Mouse (Mus musculus) hindlimb bud, embryonic 11.5 days (tissue): Measurements from ENCODE around the gene Fam20c.

ENCODE experiments used
- DNase-seq: peaks from one replicate; pipeline ENCODE4 v3.0.0-alpha.2; 2012; ENCODE audit warnings: low read depth, low spot score; ENCODE audit errors: extremely low spot score

Fam20c gene

DNA sequence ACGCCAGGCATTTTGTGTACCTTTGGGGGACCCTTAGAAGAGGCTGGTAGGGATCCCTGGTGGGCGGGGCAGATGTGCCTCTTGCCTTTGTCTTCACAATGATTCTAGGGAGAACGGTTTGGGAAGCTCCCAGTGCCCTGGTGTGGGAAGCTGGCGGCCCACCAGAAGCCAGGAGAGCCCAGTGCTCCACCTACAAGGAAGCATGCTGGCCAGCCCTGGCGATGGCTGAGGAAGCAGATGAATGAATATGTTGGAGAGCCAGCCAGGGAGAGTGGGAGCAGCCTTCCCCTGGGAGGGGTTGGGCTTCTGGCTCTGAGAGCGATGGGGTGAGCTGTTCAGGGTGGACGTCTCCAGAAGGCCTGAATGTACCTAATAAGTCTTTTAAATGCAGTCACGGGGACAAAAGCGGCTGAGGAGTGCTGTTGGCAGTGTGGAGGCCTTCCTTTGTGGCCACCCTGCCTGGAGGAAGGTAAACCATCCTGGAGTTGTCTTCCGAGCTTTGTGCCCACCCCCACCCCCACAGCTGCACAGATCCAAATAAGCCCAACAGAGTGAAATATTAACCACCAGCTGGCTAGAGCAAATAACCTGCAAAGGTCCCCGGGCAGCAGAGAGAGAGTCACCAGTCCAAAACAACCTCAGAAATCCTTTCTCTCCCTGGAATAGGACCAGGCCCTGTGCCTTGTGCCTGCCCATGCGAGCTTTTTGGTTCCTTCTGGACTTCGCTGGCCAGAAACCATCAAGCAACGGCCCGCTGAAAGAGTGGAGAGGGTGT lies 2.2 kb downstream of the Fam20c start:
- no peak for DNase-seq

GRCm38 (mm10) chr5:138757135-138757534 lies 2.8 kb downstream of the Fam20c start:
- DNase-seq, result no peak

GRCm38 (mm10) chr5:138757616-138758015 lies 3.3 kb downstream of the Fam20c start:
- DNase-seq, result no peak

DNA sequence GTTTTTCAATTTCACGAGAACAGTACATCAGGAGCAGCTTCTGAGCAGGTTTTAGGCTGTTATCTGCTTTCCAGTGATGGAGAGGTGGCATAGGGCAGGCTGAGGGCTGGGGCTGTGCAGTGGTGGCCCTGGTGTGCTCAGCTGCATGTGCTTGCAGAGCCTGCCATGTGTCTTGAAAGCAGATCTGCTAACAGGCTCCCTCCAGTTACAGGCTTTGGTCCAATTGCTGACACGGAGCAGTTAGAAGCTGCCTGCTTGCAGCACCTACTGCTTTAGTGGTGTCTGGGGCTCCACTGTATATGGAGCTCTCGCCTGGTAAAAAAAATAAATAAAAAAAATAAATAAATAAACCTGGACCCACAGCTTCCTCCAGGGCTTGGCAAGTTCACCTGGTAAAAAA lies 4.2 kb downstream of the Fam20c start:
- no peak for DNase-seq

- no peak for DNase-seq
These were observed 7.6 kb downstream of the Fam20c start for GRCm38 (mm10) chr5:138761836-138762334.

- no peak for DNase-seq
These were observed 8.0 kb downstream of the Fam20c start for GRCm38 (mm10) chr5:138762361-138762760.

- no peak for DNase-seq
These were observed 10.3 kb downstream of the Fam20c start for GRCm38 (mm10) chr5:138764601-138765000.

DNA sequence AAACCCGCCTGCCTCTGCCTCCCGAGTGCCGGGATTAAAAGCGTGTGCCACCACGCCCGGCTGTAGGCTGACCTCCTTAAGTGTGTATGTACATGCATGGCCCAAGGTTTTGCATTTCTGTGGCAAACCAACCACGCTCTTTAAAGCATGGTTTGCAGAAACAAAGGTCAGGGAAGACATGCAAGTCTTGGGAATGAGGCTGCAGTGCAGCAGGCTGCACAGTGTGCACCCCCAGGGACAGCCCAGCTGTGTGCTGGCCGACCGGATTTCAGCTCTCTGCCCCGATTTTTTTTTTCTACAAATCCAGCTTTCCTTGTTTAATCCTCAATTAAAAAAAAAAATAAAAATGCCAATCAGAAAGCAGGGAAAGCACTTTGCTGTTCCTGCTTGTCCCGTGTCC lies 13.3 kb downstream of the Fam20c start:
- DNase-seq, result no peak

DNA sequence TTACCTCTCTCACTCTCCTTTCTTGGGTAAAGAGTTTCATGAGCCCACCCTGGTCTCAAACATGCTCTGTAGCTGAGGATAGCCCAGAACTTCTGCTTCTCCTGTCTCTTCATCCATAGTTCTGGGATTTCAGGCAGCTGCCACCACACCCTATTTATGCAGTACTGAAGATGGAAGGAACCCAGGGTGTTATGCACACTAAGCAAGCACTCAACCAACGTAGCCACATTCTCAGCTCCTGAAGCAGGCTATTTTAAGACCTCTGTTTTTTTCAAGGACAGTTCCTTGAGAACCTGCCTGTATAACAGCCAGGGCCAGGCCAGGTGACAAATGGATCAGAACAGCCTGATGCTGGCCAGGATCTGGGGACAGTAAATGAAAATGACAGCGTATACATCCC lies 14.4 kb downstream of the Fam20c start:
- no peak for DNase-seq

- DNase-seq, result no peak
These were observed 14.8 kb downstream of the Fam20c start for GRCm38 (mm10) chr5:138769126-138769525.

DNA sequence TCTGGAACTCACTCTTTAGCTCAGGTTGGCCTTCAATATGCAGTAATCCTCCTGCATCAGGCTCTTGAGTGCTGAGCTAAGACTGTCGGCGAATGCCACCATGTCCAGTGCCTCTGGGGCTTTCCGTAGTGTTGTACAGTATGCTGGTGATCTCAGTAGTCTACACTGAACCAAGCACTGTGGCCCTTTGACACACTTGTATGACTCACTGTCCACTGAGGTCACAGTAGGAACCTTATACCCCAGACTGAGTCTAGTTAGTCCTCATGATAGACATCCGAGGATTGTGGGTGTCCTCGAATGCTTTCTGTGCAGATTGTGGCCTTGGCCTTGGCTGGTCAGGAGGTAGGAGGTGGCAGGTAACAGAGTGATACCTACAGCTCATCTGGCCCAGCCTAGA lies 20.8 kb downstream of the Fam20c start:
- no peak for DNase-seq

- no peak for DNase-seq
These were observed 22.0 kb downstream of the Fam20c start for GRCm38 (mm10) chr5:138776346-138776745.

DNA sequence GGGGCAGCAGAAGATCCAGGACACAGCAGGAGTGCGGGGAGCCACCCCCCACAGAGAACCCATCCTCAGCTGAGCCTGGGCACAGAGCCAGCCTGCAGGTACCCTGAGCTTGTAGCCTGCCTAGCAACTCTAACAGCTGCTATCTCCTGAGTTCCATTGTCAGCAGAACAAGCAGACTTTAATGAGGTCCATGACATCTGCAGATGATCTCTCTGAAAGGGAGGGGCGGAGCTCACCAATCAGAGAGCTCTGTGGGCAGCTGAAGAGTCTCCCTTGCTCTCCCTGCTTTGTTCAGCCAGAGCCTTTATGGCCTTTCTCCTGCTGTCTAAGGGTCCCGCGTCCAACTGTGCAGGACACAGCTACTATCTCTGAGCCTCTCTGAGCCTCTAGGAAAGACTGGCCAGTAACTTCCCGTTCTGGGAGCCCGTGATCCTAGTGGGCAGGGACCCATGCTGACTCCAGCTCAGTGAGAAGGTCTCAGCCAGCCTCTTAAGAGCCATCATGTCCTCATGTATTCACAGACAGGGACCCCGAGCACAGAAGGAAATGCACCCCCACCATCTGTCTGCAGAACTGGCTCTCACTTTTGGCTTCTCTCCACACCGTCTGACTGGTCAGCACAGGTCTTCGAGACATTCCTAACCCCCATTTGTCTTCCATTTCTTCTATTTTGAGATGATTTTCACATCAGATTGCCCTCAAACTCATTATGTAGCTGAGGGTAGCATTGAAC lies 24.6 kb downstream of the Fam20c start:
- DNase-seq, result no peak

DNA sequence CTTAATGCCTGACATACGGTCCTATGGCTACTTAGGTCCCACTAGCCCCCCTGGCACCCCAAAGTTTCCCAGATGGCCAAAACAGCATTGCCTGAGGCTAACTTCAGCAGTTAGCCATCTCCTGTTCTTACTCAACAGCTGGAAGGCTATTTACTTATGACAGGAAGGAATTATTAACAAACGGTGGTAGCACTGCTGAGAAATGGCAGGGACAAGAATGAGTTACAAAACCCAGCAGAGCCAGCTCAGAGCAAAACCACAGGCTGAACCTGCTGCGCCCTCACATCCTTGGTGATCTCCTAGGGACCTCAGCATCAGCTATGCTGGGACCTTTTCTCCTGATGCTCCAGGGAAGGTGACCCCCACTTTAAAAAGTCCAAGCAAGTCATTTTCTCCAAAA lies 25.3 kb downstream of the Fam20c start:
- no peak for DNase-seq

DNA sequence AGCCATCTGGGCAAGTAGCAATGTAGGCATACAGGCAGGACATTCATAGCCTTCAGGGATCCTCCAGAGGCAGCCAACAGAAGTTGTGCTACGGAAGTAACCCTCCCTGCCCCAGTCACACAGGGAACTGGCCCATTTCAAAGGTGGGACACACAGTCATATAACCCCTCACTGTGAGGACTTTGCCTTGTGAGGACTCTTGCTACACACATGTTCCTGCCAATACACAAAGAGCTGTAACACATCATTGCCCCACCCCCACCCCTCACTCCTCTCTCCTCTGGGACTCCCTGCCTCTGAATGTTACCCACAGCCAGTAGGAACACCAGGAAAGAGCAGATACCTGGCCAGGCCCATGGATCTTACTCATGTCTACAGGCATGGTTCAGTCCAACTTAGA lies 28.4 kb downstream of the Fam20c start:
- DNase-seq, result no peak

GRCm38 (mm10) chr5:138783181-138783580 lies 28.9 kb downstream of the Fam20c start:
- no peak for DNase-seq

GRCm38 (mm10) chr5:138785986-138786515 lies 31.7 kb downstream of the Fam20c start:
- no peak for DNase-seq

- no peak for DNase-seq
These were observed 33.3 kb downstream of the Fam20c start for GRCm38 (mm10) chr5:138787648-138788047.

DNA sequence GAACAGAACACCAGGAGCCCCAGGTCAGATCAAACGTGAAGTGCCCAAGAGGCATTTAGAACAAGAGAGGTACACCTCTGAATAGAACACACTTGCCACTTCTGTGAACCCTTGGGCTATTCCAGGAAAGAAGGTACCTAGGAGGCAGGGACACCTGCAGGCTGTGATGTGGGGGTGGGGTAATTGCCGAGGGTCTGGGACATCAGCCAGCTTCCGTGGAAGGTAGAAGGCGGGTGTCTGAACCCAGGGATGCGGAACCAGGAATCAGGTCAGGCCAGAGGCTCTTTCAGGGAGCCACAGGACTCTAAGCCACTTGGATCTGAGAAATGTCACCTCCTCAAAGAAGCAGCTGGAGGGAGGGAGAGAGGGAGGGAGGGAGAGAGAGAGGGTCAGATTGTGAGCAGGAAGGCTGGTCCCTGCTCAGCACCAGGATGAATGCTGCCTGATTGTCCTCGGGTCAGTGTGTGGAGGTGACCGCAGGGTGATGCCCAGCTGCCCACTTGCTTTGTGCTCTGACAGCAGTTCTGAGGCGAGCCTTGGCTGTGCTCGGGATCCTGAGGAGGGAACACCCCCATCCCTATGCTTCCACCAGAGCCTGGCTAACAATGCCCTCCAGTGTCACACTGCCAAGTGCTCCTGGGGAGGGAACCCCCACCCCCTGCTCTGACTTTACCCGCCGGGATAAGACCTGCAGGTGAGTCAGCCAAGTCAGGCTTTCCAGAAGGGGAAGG lies 34.3 kb downstream of the Fam20c start:
- DNase-seq, result no peak

- no peak for DNase-seq
These were observed 36.7 kb downstream of the Fam20c start for GRCm38 (mm10) chr5:138790954-138791480.

DNA sequence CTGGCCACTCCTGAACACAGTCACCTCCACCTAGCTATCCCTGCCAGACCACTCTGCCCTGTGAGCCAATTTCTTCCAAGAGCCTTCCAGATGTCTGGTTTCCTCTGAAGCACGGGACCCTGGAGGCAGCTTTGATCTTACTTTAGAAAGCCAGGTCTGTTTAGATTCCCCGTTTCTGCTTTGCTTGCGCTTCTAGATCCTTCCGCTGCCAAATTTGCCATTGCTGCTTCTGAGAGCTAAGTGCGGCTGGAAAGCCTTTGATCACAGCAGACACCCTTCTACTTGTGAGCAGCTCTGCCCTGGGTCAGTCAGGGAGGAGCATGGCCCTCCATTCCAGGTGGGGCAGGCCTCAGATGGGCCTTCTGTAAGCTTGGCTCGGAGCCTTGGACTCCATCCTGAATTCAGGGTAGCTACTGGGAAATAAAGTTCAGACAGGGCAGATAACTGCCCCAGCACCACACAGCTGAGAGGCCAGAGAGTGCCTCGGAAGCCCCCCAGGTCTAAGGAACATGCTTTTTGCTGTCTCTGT lies 47.3 kb downstream of the Fam20c start:
- DNase-seq, result no peak
